Mouse (Mus musculus) lung, adult 2 months (tissue): ENCODE measurements around the gene Trim10.

ENCODE experiments used
- CTCF ChIP-seq: fragments of 200-500 bp; IDR thresholded peaks from 2 replicates; pipeline ENCODE4 v1.5.1; 2011; ENCODE audit warnings: mild to moderate bottlenecking, low read length, control low read depth; ENCODE audit not compliant: insufficient read depth
- POLR2A ChIP-seq: fragments of 200-500 bp; IDR thresholded peaks from 2 replicates; pipeline ENCODE4 v1.6.1; 2011; ENCODE audit warnings: low read depth, mild to moderate bottlenecking, control low read depth, low read length, borderline replicate concordance; ENCODE audit errors: extremely low read depth

DNA sequence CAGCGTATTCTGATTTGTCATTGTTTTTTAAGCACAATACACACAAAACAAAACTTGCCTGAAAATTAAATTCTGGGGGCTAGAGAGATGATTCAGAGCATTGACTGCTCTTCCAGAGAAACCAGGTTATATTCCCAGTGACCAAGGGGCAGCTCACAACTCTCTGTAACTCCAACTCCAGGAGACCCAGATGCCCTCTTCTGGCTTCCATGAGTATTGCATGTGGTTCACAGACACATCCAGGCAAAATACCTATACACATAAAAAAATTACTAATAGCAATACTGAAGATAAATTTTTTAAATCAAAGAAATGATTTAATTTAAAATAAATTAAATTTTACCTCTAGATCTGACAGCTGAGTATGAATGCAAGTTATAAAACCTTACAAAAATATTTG lies 27.2 kb downstream of the Trim10 start:
- TF ChIP-seq POLR2A (no peak), CTCF (peak; percentile 30; the same call in 1 of the 2 replicates)
